Mouse (Mus musculus): ENCODE results near the gene Fgf18.

DNA sequence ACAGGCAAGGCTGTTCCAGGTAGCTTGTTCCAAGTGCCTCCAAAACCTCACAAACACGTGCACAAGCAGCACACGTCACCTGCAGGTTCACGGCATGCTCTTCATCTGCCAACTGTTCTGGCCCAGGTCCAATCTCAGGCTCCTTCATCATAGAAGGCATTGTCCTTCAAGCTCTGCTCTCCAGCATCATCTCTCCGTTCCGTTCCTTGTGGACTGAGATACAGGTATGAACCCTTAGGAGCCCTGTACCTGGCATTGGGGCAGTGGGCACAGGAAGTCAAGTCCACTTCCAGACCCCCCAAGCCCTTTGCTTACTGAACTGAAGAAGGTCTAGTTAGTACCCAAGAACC, 7.1 kb downstream of the Fgf18 start:
- TF ChIP-seq CTCF (IDR thresholded peaks at IDR 0.05) = no peak
- no peak for TF ChIP-seq EP300 (IDR thresholded peaks at IDR 0.05)
